Mouse (Mus musculus): Measurements from ENCODE around the gene Pcdh8.
A peak's percentile ranks its signal among the peaks of the same experiment; 100 is the strongest.

Gene Pcdh8

GRCm38 (mm10) chr14:79771094-79771535 lies at the start of gene Pcdh8:
TSS of gene Pcdh8 (minus strand) at chr14:79771312.
- peak; percentile 49 to 57 for DNase-seq

GRCm38 (mm10) chr14:79814709-79815108 lies 43.6 kb upstream of the Pcdh8 start:
- DNase-seq, result no peak

DNA sequence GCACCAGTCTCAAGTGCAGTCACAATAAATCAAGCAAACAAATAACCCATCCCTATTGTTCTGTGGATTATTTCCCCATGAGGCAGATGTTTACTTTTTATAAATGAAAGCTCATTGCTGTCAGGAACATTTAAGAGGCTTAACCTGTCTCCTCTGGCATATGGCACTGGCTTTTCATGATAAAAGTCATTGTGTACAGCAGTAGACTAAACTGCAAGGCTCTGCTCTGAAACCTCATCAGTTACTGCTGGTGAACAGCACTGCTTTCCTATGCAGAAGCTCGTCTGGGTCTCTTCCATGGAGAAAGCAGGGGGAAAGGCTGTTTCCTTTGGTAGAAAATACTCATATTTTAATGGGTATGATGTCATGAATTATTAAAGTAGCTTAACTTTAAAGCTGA lies 43.0 kb upstream of the Pcdh8 start:
- DNase-seq, result no peak

GRCm38 (mm10) chr14:79793179-79793578 lies 22.1 kb upstream of the Pcdh8 start:
- DNase-seq, result no peak

GRCm38 (mm10) chr14:79789535-79789934 lies 18.4 kb upstream of the Pcdh8 start:
- no peak for DNase-seq

DNA sequence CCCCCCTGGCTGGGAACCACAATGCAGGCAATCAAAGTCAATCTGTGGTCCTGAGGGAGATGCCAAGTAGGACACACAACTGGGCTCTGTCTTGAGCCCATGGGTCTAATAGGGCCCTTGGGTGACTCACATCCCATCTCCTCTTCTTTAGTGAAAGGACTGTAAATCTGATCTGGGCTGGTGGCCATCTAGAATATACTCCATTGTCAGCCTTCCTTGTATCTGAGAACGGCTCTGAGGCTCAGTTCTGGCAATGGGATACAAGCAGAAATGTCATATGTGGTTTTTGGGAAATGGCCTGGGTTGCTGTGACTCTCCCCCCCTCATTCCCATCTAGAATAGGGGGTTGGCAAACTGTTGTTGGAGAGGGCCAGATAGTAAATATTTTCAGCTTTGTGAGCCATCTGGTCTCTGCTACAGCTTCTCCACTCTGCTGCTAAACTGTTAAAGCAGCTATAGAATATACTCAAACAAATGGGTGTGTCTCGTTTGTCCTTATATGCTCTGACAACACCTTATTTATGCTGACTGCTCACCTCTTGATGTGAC lies 17.6 kb upstream of the Pcdh8 start:
- DNase-seq, result no peak

- DNase-seq, result no peak
Observed at GRCm38 (mm10) chr14:79787918-79788317, 16.8 kb upstream of the Pcdh8 start.

DNA sequence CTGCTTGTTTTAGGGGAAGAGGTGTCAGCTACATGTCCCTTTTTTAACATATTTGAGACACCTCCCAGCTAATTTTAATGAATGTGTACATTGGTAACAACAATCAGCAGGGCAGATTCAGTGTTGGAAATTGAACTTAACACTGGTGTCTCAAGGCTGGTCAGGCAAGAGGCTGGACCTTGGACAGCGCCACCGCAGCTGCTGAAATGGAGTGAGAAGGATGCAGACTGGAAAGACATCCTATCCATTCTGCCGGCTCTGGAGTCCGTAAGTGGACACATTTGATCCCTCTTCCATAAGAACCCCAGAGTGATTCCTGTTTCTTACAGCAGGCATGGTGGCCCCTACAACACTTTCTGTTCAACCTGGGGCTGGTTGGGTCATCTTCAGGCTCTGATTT lies 14.3 kb upstream of the Pcdh8 start:
- DNase-seq, result no peak

- no peak for DNase-seq
Observed at GRCm38 (mm10) chr14:79780889-79781288, 9.8 kb upstream of the Pcdh8 start.

GRCm38 (mm10) chr14:79780332-79780731 lies 9.2 kb upstream of the Pcdh8 start:
- no peak for DNase-seq

GRCm38 (mm10) chr14:79779841-79780240 lies 8.7 kb upstream of the Pcdh8 start:
- no peak for DNase-seq

GRCm38 (mm10) chr14:79773425-79774391 lies 2.6 kb upstream of the Pcdh8 start:
- DNase-seq, result no peak

- DNase-seq, result no peak
Observed at GRCm38 (mm10) chr14:79771802-79772511, 845 bp upstream of the Pcdh8 start.

DNA sequence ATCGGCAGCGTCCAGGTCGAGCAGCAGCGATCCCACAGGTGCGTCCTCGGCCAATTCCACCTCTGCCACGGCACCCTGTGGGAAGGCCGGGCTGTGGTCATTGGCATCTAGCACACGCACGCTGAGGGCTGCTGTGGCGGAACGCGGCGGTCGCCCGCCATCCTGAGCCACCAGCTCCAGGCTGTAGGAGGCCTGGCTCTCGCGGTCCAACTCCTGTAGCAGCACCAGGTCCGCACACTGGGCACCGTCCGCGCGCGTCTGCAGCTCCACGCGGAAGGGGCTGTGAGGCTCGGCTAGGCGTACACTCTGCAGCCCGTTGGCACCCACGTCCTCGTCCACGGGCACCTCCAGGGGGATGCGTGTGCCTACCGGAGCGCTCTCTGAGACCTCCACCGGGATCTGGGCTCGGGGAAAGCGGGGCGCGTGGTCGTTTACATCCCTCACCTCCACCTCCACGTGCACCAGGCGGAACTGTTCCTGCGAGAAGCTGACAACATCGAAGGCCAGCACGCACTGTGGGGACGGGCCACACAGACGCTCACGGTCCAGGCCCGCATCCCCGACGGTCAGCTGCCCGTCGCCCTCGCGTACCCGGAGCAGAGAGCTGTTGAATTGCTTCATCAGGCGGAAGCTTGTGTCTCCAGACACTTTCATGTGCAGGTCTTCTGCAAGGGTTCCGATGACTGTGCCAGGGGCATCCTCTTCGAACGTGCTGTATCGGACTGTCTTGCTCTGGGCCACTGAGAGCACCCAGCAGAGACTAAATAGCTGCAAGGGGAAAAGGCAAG lies 612 bp downstream of the Pcdh8 start:
- no peak for DNase-seq

DNA sequence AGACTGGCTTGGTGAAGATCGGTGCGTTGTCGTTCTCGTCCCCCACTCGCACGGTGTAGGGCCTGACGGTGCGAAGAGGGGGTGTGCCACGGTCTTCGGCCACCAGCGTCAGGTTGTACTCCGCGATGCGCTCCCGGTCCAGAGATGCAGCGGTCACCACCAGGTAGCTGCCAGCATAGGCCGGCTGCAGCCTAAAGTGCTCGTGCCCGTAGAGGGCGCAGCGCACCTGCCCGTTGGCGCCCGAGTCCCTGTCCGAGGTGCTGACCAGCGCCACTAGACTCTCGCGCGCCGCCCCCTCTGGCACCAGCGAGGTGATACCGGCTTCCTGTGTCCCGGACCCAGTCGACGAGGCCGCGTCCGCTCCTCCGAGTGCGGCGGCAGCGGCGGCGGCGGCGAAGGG lies 1.5 kb downstream of the Pcdh8 start:
- DNase-seq, result peak; percentile 39 to 45

- peak in 1 of 2 experiments; percentile 6 for DNase-seq
Observed at GRCm38 (mm10) chr14:79768996-79769395, 2.1 kb downstream of the Pcdh8 start.

DNA sequence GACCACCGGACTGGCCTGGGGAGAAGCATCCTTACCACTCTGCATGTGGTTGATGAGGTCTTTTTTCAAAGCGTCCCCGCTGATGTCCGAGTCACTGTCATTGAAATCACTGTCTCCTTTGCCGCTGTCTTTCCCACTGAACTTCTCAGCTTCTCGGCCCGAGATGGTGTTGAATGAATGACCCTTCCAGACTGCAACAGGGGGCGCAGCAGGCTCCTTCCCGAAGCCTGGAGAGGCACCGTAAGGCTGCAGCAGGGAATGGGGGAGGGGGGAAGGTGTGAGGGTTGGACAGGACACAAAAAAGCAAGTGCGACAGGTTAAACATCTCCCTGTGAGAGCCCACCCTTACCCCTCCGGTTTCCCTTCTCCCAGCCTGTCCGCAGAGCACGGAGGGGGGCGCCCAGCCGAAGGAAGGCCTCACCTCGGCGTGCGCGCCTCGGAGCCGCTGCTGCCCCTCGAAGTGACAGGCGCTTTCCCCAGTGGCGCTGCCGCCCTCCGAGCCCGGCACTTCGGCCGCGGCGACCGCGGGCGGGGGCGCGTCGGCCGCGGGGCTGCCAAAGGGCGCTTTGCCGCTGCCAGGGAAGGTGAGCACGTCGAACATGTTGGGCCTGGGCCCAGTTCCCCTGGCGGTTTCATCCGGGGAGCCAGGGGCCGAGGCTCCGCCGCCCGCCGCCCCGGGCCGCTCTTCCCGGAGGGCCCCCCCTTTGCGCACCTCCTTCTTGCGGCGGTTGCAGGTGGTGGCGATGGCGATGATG lies 2.9 kb downstream of the Pcdh8 start:
- DNase-seq, result no peak

- DNase-seq, result no peak
Observed at GRCm38 (mm10) chr14:79767601-79768000, 3.5 kb downstream of the Pcdh8 start.

DNA sequence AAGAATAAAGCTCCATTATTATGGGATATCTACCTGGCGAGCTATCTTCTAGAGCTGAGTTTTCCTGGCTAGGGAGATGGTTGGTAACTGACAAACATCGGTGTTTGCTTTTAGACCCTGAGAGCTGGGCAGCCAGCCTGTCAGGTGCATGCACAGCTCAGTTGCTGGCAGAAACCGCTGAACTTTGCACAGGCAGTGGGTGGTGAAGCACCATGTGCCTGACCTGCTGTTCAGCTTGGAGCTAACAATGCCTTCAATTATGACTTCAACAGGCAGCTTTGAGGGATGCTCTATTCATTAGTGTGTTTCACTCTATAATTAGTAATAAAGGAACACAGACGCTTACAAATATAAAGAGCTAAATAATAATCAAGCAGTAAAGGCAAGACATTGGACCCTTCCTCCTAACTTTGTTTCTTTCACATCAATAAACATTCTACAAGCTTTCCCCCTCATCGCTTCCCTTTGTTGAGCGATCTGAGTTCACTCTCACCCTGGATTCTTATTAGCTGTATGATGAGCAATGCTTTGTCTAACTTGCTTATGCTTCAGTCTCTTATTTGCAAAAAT lies 5.8 kb downstream of the Pcdh8 start:
- no peak for DNase-seq

GRCm38 (mm10) chr14:79754601-79755222 lies 16.4 kb downstream of the Pcdh8 start:
- no peak for DNase-seq

DNA sequence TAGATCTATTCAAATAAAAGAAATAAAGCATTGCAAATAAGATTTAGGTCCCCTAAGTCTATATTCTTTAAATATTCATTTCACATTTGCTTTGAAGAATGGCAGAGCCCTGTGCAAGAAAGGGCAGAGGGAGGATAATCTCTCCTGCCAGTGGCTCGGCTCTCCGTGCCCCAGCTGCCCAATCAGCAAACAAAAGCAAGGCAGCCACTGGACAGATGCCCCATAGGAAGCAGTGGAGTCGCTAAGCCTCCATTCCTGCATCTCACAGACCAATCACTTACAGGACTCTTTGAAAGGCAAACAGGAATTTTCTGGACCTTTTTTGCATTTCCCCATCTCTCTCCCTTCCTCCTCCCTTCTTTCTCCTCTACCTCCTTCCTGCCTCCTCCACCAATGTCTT lies 17.0 kb downstream of the Pcdh8 start:
- DNase-seq, result no peak
